Mouse (Mus musculus): ENCODE data around the gene Gba. TPM values are rescaled to one million over a fixed set of nuclear protein-coding genes. Genes with fewer than 3 reads are reported as not detected.

Gba gene
- polyA plus RNA-seq, 1 experiment from 2014 or later, result 34.7 TPM

- no peaks in the 10 kb centered on the region for H3K9me3 ChIP-seq
- H3K27ac ChIP-seq, result peak overlapping the region; percentile 31; the same call in 1 of the 2 replicates
- H3K27me3 ChIP-seq (ENCODE audit: poor library complexity, severe bottlenecking), result peaks cover 9% of the 10 kb centered on the region
- no peak overlapping the region for H3K4me3 ChIP-seq
- 76% methylated on average over 12 of the region's 12 CpGs for WGBS
- H3K4me1 ChIP-seq, result peaks cover 13% of the 10 kb centered on the region
- peaks cover 64% of the 10 kb centered on the region for H3K36me3 ChIP-seq (replicated peaks)
- no peak for DNase-seq (ENCODE audit: extremely low spot score, low spot score)
Measured at GRCm38 (mm10) chr3:89238494-89238893, 35.8 kb downstream of the Gba start.

- Histone ChIP-seq H3K9me3 (no peaks in the 10 kb centered on the region), H3K27ac (no peak overlapping the region), H3K4me1 (peaks cover 51% of the 10 kb centered on the region), H3K4me3 (no peak overlapping the region), H3K27me3 (ENCODE audit: poor library complexity, severe bottlenecking) (peaks cover 30% of the 10 kb centered on the region), H3K36me3 (replicated peaks) (peaks cover 30% of the 10 kb centered on the region)
- WGBS, result 76% methylated on average over 9 of the region's 9 CpGs
- peak; percentile 43 for DNase-seq (ENCODE audit: extremely low spot score, low spot score)
Measured at GRCm38 (mm10) chr3:89242331-89242895, 39.7 kb downstream of the Gba start.

GRCm38 (mm10) chr3:89243609-89244008, 40.9 kb downstream of the Gba start:
- Histone ChIP-seq H3K27me3 (ENCODE audit: poor library complexity, severe bottlenecking) (peaks cover 30% of the 10 kb centered on the region), H3K4me1 (peaks cover 54% of the 10 kb centered on the region), H3K4me3 (peak overlapping the region; percentile 83), H3K9me3 (no peaks in the 10 kb centered on the region), H3K27ac (peak overlapping the region; percentile 69), H3K36me3 (replicated peaks) (peaks cover 30% of the 10 kb centered on the region)
- DNase-seq (ENCODE audit: extremely low spot score, low spot score), result peak; percentile 59
- 9% methylated on average over 14 of the region's 14 CpGs for WGBS

- H3K27ac ChIP-seq, result peak overlapping the region; percentile 94
- H3K4me3 ChIP-seq, result peak overlapping the region; percentile 83
- peaks cover 31% of the 10 kb centered on the region for H3K36me3 ChIP-seq (replicated peaks)
- peaks cover 30% of the 10 kb centered on the region for H3K27me3 ChIP-seq (ENCODE audit: poor library complexity, severe bottlenecking)
- no peaks in the 10 kb centered on the region for H3K9me3 ChIP-seq
- WGBS, result 10% methylated on average over 25 of the region's 25 CpGs
- H3K4me1 ChIP-seq, result peaks cover 53% of the 10 kb centered on the region
- DNase-seq (ENCODE audit: extremely low spot score, low spot score), result no peak
Measured at GRCm38 (mm10) chr3:89244158-89244981, 41.6 kb downstream of the Gba start.

- Histone ChIP-seq H3K4me1 (peaks cover 56% of the 10 kb centered on the region), H3K36me3 (replicated peaks) (peaks cover 37% of the 10 kb centered on the region), H3K27me3 (ENCODE audit: poor library complexity, severe bottlenecking) (peaks cover 30% of the 10 kb centered on the region), H3K9me3 (no peaks in the 10 kb centered on the region), H3K4me3 (peak overlapping the region; percentile 83), H3K27ac (peak overlapping the region; percentile 94)
- peak; percentile 62 for DNase-seq (ENCODE audit: extremely low spot score, low spot score)
- WGBS, result under 1% methylated on average over 22 of the region's 26 CpGs
Measured at GRCm38 (mm10) chr3:89244982-89245687, 42.4 kb downstream of the Gba start.

- H3K9me3 ChIP-seq, result no peaks in the 10 kb centered on the region
- H3K4me3 ChIP-seq, result peak within 1 kb of the TSS; percentile 83
- DNase-seq (ENCODE audit: extremely low spot score, low spot score), result peak; percentile 56
- H3K27ac ChIP-seq, result peak within 1 kb of the TSS; percentile 94
- peaks cover 62% of the 10 kb centered on the region for H3K4me1 ChIP-seq
- peaks cover 30% of the 10 kb centered on the region for H3K27me3 ChIP-seq (ENCODE audit: poor library complexity, severe bottlenecking)
- H3K36me3 ChIP-seq (replicated peaks), result peaks cover 37% of the 10 kb centered on the region
- 5% methylated on average over 20 of the region's 20 CpGs for WGBS
Measured at GRCm38 (mm10) chr3:89245688-89246171, 43.0 kb downstream of the Gba start, which contains the start of gene Krtcap2. Krtcap2 (plus strand) TSS chr3:89245966.

GRCm38 (mm10) chr3:89246261-89247100, 43.8 kb downstream of the Gba start, which contains the start of gene Trim46:
Trim46 (minus strand) TSS chr3:89246309.
- H3K27me3 ChIP-seq (ENCODE audit: poor library complexity, severe bottlenecking), result peaks cover 33% of the 10 kb centered on the region
- peaks cover 33% of the 10 kb centered on the region for H3K36me3 ChIP-seq (replicated peaks)
- H3K4me1 ChIP-seq, result peaks cover 70% of the 10 kb centered on the region
- H3K9me3 ChIP-seq, result no peaks in the 10 kb centered on the region
- peak within 1 kb of the TSS; percentile 83 for H3K4me3 ChIP-seq
- WGBS, result under 1% methylated on average over 42 of the region's 42 CpGs
- peak within 1 kb of the TSS; percentile 94 for H3K27ac ChIP-seq
- peak; percentile 92 for DNase-seq (ENCODE audit: extremely low spot score, low spot score)

- H3K36me3 ChIP-seq (replicated peaks), result peaks cover 28% of the 10 kb centered on the region
- H3K9me3 ChIP-seq, result no peaks in the 10 kb centered on the region
- peaks cover 43% of the 10 kb centered on the region for H3K27me3 ChIP-seq (ENCODE audit: poor library complexity, severe bottlenecking)
- H3K4me1 ChIP-seq, result peaks cover 80% of the 10 kb centered on the region
- DNase-seq (ENCODE audit: extremely low spot score, low spot score), result no peak
- WGBS, result 93% methylated on average over 4 of the region's 4 CpGs
- peak overlapping the region; percentile 94; the same call in 1 of the 2 replicates for H3K27ac ChIP-seq
- H3K4me3 ChIP-seq, result peak overlapping the region; percentile 83
Measured at GRCm38 (mm10) chr3:89247466-89247865, 44.7 kb downstream of the Gba start.

- 24% methylated on average over 7 of the region's 7 CpGs for WGBS
- Histone ChIP-seq H3K27me3 (ENCODE audit: poor library complexity, severe bottlenecking) (peaks cover 29% of the 10 kb centered on the region), H3K27ac (0 out of 2 replicates have a peak overlapping the region, but pooled peaks have one; percentile 68), H3K36me3 (replicated peaks) (peaks cover 28% of the 10 kb centered on the region), H3K9me3 (no peaks in the 10 kb centered on the region), H3K4me3 (0 out of 2 replicates have a peak overlapping the region, but pooled peaks have one; percentile 32), H3K4me1 (peaks cover 55% of the 10 kb centered on the region)
- DNase-seq (ENCODE audit: extremely low spot score, low spot score), result peak; percentile 47
Measured at GRCm38 (mm10) chr3:89250435-89251040, 47.8 kb downstream of the Gba start.

GRCm38 (mm10) chr3:89251365-89251895, 48.7 kb downstream of the Gba start:
- peak; percentile 35 for DNase-seq (ENCODE audit: extremely low spot score, low spot score)
- H3K4me3 ChIP-seq, result peak overlapping the region; percentile 32
- H3K36me3 ChIP-seq (replicated peaks), result peaks cover 28% of the 10 kb centered on the region
- peak overlapping the region; percentile 68 for H3K27ac ChIP-seq
- no peaks in the 10 kb centered on the region for H3K9me3 ChIP-seq
- 11% methylated on average over 17 of the region's 17 CpGs for WGBS
- peaks cover 23% of the 10 kb centered on the region for H3K27me3 ChIP-seq (ENCODE audit: poor library complexity, severe bottlenecking)
- peaks cover 47% of the 10 kb centered on the region for H3K4me1 ChIP-seq

GRCm38 (mm10) chr3:89254994-89255393, 52.3 kb downstream of the Gba start:
- Histone ChIP-seq H3K27me3 (ENCODE audit: poor library complexity, severe bottlenecking) (peaks cover 31% of the 10 kb centered on the region), H3K9me3 (no peaks in the 10 kb centered on the region), H3K36me3 (replicated peaks) (peaks cover under 1% of the 10 kb centered on the region; the same call in 1 of the 2 replicates), H3K4me1 (peaks cover 29% of the 10 kb centered on the region), H3K4me3 (no peak overlapping the region), H3K27ac (no peak overlapping the region)
- WGBS, result 90% methylated on average over 5 of the region's 5 CpGs
- no peak for DNase-seq (ENCODE audit: extremely low spot score, low spot score)
